Mouse (Mus musculus) lung, embryonic 14.5 days (tissue): Measurements from ENCODE around the gene Pcnx2. TPM values are rescaled to one million over a fixed set of nuclear protein-coding genes. Genes with fewer than 3 reads are reported as not detected.

Experiments used
- ATAC-seq: fragments of 200-750 bp; cut with Nextera tagmentation; 2 replicates; pipeline ENCODE4 v1.8.0; 2017; ENCODE audit warnings: mild to moderate bottlenecking, moderate TSS enrichment, moderate library complexity; ENCODE audit not compliant: insufficient read depth
- DNase-seq: peaks from one replicate; pipeline ENCODE4 v3.0.0-alpha.2; 2015
- H3K27ac ChIP-seq: fragments of 300-500 bp; sonication (generic); 2 replicates; pipeline ENCODE4 v1.5.1; 2014; ENCODE audit warnings: low read depth, mild to moderate bottlenecking, moderate library complexity
- H3K27me3 ChIP-seq: fragments of 300-500 bp; sonication (generic); 2 replicates; pipeline ENCODE4 v1.6.1; 2014; ENCODE audit warnings: low read length, control low read depth; ENCODE audit not compliant: insufficient read depth
- H3K36me3 ChIP-seq: fragments of 300-500 bp; sonication (generic); 2 replicates; pipeline ENCODE4 v1.6.1; 2014; ENCODE audit warnings: control low read depth; ENCODE audit not compliant: insufficient read depth
- H3K4me1 ChIP-seq: fragments of 300-500 bp; sonication (generic); 2 replicates; pipeline ENCODE4 v1.6.1; 2014; ENCODE audit warnings: antibody characterized with exemption, control low read depth; ENCODE audit not compliant: insufficient read depth
- H3K4me2 ChIP-seq: fragments of 300-500 bp; sonication (generic); 2 replicates; pipeline ENCODE4 v1.6.1; 2014; ENCODE audit warnings: mild to moderate bottlenecking
- H3K4me3 ChIP-seq: fragments of 300-500 bp; sonication (generic); 2 replicates; pipeline ENCODE4 v1.5.1; 2014; ENCODE audit warnings: low read depth, low read length
- H3K9ac ChIP-seq: fragments of 300-500 bp; sonication (generic); 2 replicates; pipeline ENCODE4 v1.6.1; 2014
- H3K9me3 ChIP-seq: fragments of 300-500 bp; sonication (generic); 2 replicates; pipeline ENCODE4 v1.6.1; 2016; ENCODE audit warnings: low read depth, low read length, control low read depth
- CTCF ChIP-seq: IDR thresholded peaks from 2 replicates; pipeline ENCODE4 v1.5.1; 2016; ENCODE audit warnings: antibody characterized with exemption, low read depth
- WGBS: fragments of 180-500 bp; shearing (Covaris S2); extraction: QIAGEN DNeasy Blood & Tissue Kit; methylation state at CpG from one replicate; pipeline ENCODE4 v1.1.7; 2014; 5-methylcytosine and 5-hydroxymethylcytosine counted together
- polyA plus RNA-seq: library from polyadenylated mRNA; unstranded; fragments of >200 nt; fragmentation: Nextera tagmentation; extraction: Ambion mirVana; gene quantifications from 2 replicates; pipeline ENCODE4 v1.2.1, GENCODE M21; 2014

The Pcnx2 gene
- polyA plus RNA-seq, 1 experiment from 2014 or later: not detected

- Histone ChIP-seq H3K27me3 (peaks cover 29% of the 10 kb centered on the region), H3K4me1 (no peaks in the 10 kb centered on the region), H3K9me3 (no peaks in the 10 kb centered on the region), H3K4me3 (no peak overlapping the region), H3K27ac (no peak overlapping the region), H3K9ac (no peak overlapping the region), H3K36me3 (no peaks in the 10 kb centered on the region), H3K4me2 (no peak overlapping the region)
- no peak for DNase-seq
- ATAC-seq: no peak
- 59% methylated on average over 11 of the region's 11 CpGs for WGBS
- no peak for TF ChIP-seq CTCF
Observed at GRCm38 (mm10) chr8:125897388-125897787, 729 bp downstream of the Pcnx2 start.

- Histone ChIP-seq H3K4me3 (no peak overlapping the region), H3K9me3 (no peaks in the 10 kb centered on the region), H3K27me3 (no peaks in the 10 kb centered on the region), H3K27ac (no peak overlapping the region), H3K4me1 (no peaks in the 10 kb centered on the region), H3K4me2 (no peak overlapping the region), H3K9ac (no peak overlapping the region), H3K36me3 (no peaks in the 10 kb centered on the region)
- ATAC-seq (no peak), DNase-seq (no peak)
- TF ChIP-seq CTCF: no peak
- 59% methylated on average over 3 of the region's 3 CpGs for WGBS
Observed at GRCm38 (mm10) chr8:125889920-125890319, 8.2 kb downstream of the Pcnx2 start.

- WGBS: 73% methylated on average over 9 of the region's 9 CpGs
- TF ChIP-seq CTCF: no peak
Observed at GRCm38 (mm10) chr8:125887549-125887948, 10.6 kb downstream of the Pcnx2 start.

GRCm38 (mm10) chr8:125880447-125880846 lies 17.7 kb downstream of the Pcnx2 start:
- ATAC-seq (peak; percentile 58), DNase-seq (peak; percentile 84)
- Histone ChIP-seq H3K36me3 (no peaks in the 10 kb centered on the region), H3K9me3 (no peaks in the 10 kb centered on the region), H3K27ac (no peak overlapping the region), H3K9ac (no peak overlapping the region), H3K4me3 (no peak overlapping the region), H3K27me3 (no peaks in the 10 kb centered on the region), H3K4me1 (no peaks in the 10 kb centered on the region), H3K4me2 (no peak overlapping the region)
- TF ChIP-seq CTCF: no peak
- WGBS: 33% methylated on average over 4 of the region's 4 CpGs

More at GRCm38 (mm10) chr8:125887549-125887948, 10.6 kb downstream of the Pcnx2 start:
- no peaks in the 10 kb centered on the region for H3K27me3 ChIP-seq
- ATAC-seq: no peak
- H3K9ac ChIP-seq: no peak overlapping the region
- no peak overlapping the region for H3K4me2 ChIP-seq
- no peak for DNase-seq
- no peak overlapping the region for H3K4me3 ChIP-seq
- no peaks in the 10 kb centered on the region for H3K9me3 ChIP-seq
- no peak overlapping the region for H3K27ac ChIP-seq
- no peaks in the 10 kb centered on the region for H3K36me3 ChIP-seq
- no peaks in the 10 kb centered on the region for H3K4me1 ChIP-seq

- H3K4me1 ChIP-seq: no peaks in the 10 kb centered on the region; the same call in 1 of the 2 replicates
- no peaks in the 10 kb centered on the region for H3K9me3 ChIP-seq
- no peak overlapping the region for H3K27ac ChIP-seq
- no peak for TF ChIP-seq CTCF
- WGBS: 45% methylated on average over 2 of the region's 2 CpGs
- H3K36me3 ChIP-seq: no peaks in the 10 kb centered on the region
- no peaks in the 10 kb centered on the region for H3K27me3 ChIP-seq
- DNase-seq (peak; percentile 59), ATAC-seq (no peak)
- H3K9ac ChIP-seq: no peak overlapping the region
- H3K4me2 ChIP-seq: no peak overlapping the region
- no peak overlapping the region for H3K4me3 ChIP-seq
Observed at GRCm38 (mm10) chr8:125873250-125873534, 24.9 kb downstream of the Pcnx2 start.

GRCm38 (mm10) chr8:125872501-125873249 lies 25.4 kb downstream of the Pcnx2 start:
- ATAC-seq (no peak), DNase-seq (no peak)
- 0 out of 2 replicates have a peak overlapping the region, but pooled peaks have one; percentile 28 for H3K27ac ChIP-seq
- 54% methylated on average over 9 of the region's 9 CpGs for WGBS
- H3K9me3 ChIP-seq: no peaks in the 10 kb centered on the region
- H3K27me3 ChIP-seq: no peaks in the 10 kb centered on the region
- no peaks in the 10 kb centered on the region; the same call in 1 of the 2 replicates for H3K4me1 ChIP-seq
- H3K9ac ChIP-seq: no peak overlapping the region
- no peak for TF ChIP-seq CTCF
- no peak overlapping the region for H3K4me2 ChIP-seq
- H3K36me3 ChIP-seq: no peaks in the 10 kb centered on the region
- H3K4me3 ChIP-seq: no peak overlapping the region

- peak; percentile 90 for DNase-seq
- Histone ChIP-seq H3K4me1 (no peaks in the 10 kb centered on the region; the same call in 1 of the 2 replicates), H3K9ac (no peak overlapping the region), H3K27me3 (no peaks in the 10 kb centered on the region), H3K27ac (no peak overlapping the region), H3K4me3 (no peak overlapping the region), H3K4me2 (peak overlapping the region; percentile 43), H3K36me3 (no peaks in the 10 kb centered on the region), H3K9me3 (no peaks in the 10 kb centered on the region)
- whole genome bisulfite sequencing: 0% methylated on average over 7 of the region's 7 CpGs
- peak; percentile 96 for TF ChIP-seq CTCF
- peak; percentile 72 for ATAC-seq
Observed at GRCm38 (mm10) chr8:125870821-125871321, 27.2 kb downstream of the Pcnx2 start.
